Mouse (Mus musculus): Measurements from ENCODE around the gene Amotl2.

Gene Amotl2

DNA sequence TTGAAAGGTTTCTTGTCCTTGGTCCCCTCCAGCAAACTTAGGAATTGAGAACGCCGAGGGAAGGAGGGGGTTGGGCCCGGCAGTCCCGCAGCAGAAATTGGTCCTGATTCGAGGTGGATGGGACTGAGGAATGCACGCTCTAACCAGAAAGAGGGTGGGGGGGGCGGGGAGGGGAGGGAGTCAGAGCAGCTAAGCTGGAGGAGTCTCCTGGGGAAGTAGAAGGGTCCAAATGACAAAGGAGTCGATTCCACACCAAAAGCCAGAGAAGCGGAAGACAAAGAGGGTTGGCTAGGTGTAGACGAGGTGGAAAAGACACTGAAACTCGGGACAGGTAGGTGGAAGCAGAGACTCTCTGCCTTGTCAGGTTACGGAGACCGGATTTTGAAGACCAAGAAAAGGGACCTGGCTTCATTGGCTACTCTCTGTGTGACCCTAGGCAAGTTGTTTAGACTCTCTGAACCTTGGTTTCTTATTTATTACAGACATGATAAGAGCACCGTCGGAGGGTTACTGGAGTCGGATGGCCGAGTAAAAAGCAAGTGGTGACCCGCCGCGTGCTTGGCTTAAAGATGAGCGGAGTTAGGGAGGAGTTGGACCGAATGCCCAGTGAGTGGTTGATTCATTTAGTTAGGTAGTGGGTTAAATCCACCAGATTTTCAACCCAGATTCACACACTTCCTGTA is at the start of gene Amotl2:
Amotl2 (plus strand) TSS at position 192 of the 683 bp plus-strand sequence.
- DNase-seq, result no peak

- DNase-seq, result no peak
Measured at GRCm38 (mm10) chr9:102668115-102668514, 48.4 kb upstream of the Amotl2 start.

DNA sequence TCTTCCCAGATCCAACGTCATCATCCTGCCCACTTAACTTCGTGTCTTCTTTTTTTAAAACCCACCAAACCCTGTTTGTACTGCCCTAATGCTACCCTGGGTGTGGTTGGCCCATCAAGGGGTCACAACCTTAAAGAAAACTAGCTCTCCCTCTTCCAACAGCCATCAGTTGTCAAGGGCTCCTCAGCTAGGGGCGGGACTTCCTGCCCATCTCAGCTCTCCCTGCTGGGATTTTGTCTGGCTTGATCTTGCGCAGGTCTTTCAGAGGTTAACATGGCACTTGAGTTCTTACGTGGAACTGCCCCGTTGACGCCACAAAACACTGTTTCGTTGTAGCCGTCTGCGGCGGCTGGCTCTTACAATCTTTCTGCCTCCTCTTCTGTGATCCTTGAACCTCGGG is 47.6 kb upstream of the Amotl2 start:
- no peak for DNase-seq

- no peak for DNase-seq
Measured at GRCm38 (mm10) chr9:102673381-102673780, 43.1 kb upstream of the Amotl2 start.

DNA sequence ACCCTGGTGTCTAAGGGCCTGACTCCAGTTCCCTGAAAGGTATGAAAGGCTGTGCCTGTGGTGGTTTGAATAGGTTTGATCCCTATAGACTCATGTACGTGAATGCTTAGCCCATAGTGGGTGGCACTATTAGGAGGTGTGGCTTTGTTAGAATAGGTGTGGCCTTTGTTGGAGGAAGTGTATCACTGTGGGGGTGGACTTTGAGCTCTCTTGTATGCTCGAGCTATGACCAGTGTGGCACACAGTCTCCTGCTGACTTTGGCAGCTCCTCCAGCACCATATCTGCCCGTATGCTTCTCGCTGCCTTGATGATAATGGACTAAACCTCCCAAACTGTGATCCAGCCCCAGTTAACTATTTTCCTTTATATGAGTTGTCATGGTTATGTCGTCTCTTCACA is 40.5 kb upstream of the Amotl2 start:
- DNase-seq, result no peak

DNA sequence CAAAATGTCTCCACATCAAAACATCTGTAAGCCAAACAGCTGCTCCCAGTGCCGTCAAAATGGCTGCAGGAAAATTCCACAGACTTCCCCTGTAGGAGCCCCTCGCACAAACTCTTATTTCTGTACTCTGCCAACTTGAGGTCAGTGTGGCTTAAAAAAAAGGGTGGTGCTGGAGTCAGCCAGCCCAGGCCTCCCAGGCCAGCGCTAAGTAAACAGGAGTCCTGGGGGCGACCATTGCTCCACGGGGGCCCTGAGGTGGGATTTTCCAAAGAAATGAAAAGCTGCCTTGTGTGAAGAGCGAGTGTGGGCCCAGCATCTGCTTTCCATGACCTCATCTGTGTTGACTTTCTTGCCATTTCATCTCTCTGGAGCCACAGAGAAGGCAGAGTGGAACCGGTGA is 35.0 kb upstream of the Amotl2 start:
- DNase-seq, result no peak

DNA sequence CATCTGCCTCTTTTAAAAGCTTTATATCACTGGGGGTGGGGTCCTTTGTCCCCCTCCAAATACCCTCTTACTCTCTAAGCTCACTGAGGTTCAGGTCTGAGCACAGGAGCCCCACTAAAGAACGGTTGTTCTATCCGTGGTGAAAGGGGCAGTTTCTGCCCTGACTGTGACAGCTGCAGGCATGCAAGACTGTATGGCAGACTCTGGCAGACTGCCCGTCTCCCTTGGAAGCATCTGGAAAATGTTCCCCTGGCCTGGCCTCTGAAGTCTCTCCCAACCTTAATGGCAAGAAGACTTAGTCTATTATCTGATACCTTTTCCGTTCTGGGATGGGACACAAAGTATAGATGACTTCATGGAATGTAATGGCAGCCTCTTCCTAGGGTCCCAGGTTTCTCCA is 28.5 kb upstream of the Amotl2 start:
- DNase-seq, result no peak

GRCm38 (mm10) chr9:102689406-102689939 is 27.0 kb upstream of the Amotl2 start:
- DNase-seq, result no peak

DNA sequence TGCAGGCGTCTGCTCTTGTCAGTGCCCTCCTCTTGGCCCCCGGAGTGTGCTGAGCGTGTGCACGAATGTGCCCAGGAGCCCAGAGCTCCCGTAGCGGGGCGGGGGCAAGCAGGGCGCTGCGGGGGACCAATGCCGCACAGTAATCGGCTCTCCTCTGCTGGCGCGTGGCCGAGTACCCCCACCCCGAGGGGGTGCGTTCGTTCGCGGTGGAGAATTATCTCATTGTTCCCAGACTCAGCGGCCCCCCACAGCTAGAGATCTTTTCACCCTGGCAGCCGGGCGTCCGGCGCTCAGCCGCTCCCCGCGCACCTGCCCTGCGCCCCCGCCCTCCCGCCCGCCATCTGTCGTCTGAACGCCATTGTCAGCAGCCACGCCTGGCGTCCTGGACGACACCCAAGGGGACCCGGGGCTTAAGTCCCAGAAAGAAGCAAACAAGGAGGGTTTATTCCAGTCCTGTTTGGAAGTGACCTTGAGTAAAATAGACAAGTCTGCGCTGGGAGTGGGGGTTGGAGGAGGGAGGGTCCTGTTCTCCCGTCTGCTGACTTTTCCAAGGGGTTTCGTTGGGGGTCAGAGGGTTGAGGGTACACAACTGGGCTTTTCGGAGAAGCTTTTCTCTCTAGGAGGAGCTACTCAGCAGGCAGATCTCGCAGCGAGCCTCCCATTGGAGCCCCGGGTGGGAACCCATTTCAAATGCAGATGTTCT is 26.4 kb upstream of the Amotl2 start:
- peak; percentile 47 for DNase-seq

GRCm38 (mm10) chr9:102690891-102691290 is 25.6 kb upstream of the Amotl2 start:
- DNase-seq, result no peak

DNA sequence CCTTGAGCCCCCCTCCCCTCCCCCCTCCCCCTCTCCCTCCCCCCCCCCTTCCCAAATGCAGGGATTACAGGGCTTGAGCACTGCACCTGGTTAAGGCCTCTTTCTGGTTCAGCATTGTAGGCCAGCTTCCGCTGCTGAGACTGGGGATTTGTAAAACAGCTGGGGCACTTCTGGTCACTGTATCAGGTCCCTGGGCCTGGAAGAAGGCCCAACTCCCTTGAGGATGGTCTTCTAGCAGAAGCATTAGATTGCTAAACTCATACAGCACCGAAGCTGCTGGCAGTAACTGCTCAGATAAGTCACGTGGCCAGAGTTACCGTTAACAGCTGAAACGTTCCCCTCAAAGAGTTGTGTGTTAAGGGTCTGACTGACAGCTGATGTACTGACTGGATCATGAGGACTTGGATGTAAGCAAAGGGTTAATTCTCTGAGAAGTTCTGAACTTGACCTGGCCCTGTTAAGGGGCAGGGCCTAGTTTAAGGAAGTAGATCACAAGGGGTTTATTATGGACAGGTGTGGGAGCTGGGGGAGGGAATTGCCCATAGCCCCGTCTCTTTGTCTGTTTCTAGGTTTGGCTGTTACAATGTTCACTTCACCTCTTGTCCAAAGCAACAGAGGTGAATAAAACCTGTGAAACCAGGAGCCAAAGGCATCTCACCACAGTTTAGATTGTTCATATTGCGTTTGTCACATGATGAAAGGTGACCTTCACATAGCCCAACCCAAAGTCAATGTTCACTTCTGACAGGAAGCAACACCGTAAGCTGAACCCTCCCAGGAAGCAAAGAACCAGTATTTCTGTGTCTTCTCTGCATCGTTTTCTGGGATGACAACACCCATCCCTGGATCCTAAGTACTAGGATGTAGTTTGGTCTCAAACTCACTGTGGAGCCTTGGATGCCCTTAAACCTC is 23.7 kb upstream of the Amotl2 start:
- DNase-seq, result no peak

- DNase-seq, result no peak
Measured at GRCm38 (mm10) chr9:102701042-102701441, 15.4 kb upstream of the Amotl2 start.

DNA sequence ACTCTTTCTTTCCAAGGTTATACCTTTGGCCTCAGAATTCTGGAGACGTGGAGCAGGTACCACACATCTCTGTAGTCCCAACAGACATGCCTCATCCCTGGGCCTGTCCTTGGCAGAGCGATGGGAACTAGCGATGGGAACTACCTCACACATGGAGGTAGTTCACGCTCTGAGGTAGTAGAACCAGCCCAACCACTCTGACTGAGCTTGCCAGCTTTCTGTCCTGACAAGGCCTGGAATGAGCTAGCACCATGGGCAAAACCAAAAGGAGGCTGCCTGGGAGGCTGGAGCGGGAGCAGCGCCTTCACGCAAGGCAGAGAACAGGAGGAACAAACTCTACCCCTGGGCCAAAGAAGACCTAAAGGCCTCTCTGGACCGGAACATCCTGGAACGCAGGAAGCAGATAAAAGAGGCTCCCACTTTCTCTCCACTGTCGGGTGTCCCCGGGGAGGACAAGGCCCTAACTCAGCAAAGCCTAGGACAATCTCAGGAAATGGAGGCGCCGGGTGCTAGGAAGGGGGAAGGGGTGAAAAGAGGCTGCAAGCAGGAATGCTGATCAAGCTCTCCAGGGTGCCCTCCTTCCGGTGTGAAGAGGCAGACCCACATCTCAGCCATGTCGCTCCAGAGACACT is 6.9 kb upstream of the Amotl2 start:
- DNase-seq, result no peak

DNA sequence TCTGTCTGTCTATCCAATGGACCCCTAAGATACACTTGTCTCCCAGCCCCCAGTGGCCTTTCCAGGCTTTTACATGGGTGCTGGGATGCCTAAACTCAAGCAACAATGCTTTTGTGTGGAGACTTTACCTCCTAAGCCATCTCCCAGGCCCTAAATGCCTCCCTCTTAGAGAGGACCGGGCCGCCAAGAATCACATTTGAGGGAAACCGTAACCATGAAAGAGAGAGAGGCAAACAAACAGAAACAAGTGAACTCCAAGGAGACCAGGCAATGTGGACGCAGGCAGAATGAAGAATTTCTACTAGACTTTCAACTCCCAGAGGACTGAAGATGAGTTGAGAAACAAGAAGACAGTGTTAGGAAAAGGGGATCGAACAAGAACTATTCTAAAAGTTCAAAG is 6.0 kb upstream of the Amotl2 start:
- no peak for DNase-seq

GRCm38 (mm10) chr9:102713797-102714196 is 2.7 kb upstream of the Amotl2 start:
- no peak for DNase-seq

DNA sequence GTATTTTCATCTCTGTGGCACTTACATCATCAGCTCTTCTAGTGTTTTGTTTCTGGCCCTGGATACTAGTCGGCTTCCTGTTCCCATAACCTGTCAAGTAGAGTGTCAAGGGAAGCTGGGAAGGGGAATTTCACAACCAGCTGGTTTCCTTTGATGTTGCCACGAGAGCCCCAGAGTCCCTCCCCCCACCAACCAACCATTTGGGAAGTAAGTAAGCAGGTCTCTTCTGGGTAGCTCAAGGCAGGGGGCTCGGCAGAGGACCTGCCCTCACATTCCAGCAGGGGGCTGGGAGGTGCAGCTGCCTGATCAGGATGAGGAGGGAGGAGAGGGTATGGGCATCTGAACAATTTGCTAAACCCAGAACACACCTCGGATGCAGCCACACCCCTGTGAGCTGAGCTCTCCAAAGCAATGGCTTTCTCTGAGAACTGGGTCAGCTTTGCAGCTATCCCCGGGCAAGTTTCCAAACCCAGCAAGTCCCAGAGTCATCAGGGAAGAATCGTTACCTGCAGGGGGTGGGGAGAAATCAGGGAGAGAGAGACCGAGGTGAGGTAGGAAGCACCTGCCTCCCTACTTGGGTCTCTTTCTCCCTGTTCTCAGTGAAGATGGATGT is 1.5 kb upstream of the Amotl2 start:
- no peak for DNase-seq

GRCm38 (mm10) chr9:102715506-102715900 is 969 bp upstream of the Amotl2 start:
- DNase-seq, result no peak

DNA sequence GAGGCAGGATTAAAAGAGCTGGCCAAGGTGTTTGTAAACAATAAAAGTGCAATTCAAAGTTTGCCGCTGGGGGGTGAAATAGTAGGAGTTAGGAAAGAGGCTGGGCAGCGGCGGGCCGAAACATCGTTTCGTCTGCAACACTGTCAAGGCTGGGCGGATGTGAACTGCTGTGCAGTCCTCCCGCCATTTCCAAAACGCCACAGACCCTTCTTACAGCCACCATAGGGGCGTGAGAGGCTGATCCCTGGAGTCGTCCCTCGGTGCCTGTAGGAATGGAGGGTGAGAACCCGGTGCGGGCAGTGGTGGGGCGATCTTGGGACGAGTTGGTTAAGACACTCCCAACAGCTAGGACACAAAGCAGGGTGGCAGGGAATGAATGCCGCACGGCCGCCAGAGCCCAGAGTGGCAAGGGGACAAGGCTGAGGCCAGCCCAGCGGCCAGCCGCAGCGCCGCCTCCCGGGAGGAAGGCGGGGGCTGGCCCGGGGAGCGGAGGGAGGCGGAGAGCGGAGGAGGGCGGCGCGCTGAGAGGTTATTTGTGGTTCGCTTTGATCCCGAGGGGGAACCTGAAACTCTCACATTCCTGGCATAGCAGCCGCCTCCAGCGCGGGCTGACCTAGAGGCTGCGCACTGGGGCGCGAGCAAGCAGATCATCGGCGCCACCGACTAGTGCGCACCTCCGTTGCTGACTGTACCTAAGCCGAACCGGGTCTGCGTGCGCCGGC is 853 bp downstream of the Amotl2 start:
- peak; percentile 87 for DNase-seq

GRCm38 (mm10) chr9:102717886-102718643 is 1.6 kb downstream of the Amotl2 start:
- peak; percentile 70 for DNase-seq

- DNase-seq, result no peak
Measured at GRCm38 (mm10) chr9:102718676-102719075, 2.2 kb downstream of the Amotl2 start.

DNA sequence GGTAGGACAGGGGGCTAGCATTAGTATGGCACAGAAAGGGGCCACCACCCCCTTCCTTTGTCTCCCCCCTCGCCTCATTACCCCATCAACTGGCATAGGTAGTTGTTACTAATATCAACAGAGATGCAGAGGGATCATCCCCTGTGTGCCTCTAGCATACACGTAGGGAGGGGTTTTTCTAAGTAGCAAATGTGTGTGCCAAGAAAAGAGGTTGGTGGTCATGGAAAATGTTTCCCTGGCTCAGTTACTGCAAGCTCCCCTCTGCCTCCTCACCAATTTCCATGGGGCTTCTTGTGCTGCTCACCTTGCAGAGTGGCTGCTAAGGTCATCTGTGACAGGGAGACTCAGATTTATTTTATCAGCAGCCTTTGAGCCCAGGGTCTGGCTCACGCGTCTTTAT is 2.6 kb downstream of the Amotl2 start:
- no peak for DNase-seq

Data from layer of hippocampus, adult 9-11 months (tissue).